Mouse (Mus musculus): ENCODE data around the gene Treml2. TPM values are rescaled to one million over a fixed set of nuclear protein-coding genes. Genes with fewer than 3 reads are reported as not detected.
"Not testable (repeated sequence)": the region's sequence is repeated elsewhere in the genome, so short reads cannot be mapped to it uniquely, and the experiment has no call there.

Treml2 gene
- total and polyA plus RNA-seq, 2 experiments from 2014 or later, result 0.07 to 0.49 TPM

- Histone ChIP-seq H3K27ac (ENCODE audit: low read depth, low read length) (no peak overlapping the region), H3K27me3 (ENCODE audit: insufficient read depth, low read length) (no peaks in the 10 kb centered on the region), H3K9me3 (ENCODE audit: low read length) (no peaks in the 10 kb centered on the region), H3K4me1 (ENCODE audit: insufficient read depth, low read length) (no peaks in the 10 kb centered on the region), H3K4me2 (ENCODE audit: low read depth, low read length, poor library complexity, severe bottlenecking) (no peak overlapping the region), H3K36me3 (ENCODE audit: insufficient read depth, low read length) (no peaks in the 10 kb centered on the region), H3K9ac (replicated peaks; ENCODE audit: low read length, poor library complexity, severe bottlenecking) (no peak overlapping the region), H3K4me3 (ENCODE audit: low read depth, low read length) (no peak overlapping the region)
- DNase-seq (ENCODE audit: low spot score), result no peak
- no peak for ATAC-seq (ENCODE audit: low FRiP score)
- 64% methylated on average over 7 of the region's 7 CpGs for WGBS
- TF ChIP-seq CTCF (IDR thresholded peaks at IDR 0.05), result no peak
Measured at GRCm38 (mm10) chr17:48299756-48300155, 458 bp downstream of the Treml2 start.

- ATAC-seq (ENCODE audit: low FRiP score) (no peak), DNase-seq (ENCODE audit: low spot score) (no peak)
- Histone ChIP-seq H3K9me3 (ENCODE audit: low read length) (no peaks in the 10 kb centered on the region), H3K27me3 (ENCODE audit: insufficient read depth, low read length) (no peaks in the 10 kb centered on the region), H3K4me1 (ENCODE audit: insufficient read depth, low read length) (no peaks in the 10 kb centered on the region), H3K9ac (replicated peaks; ENCODE audit: low read length, poor library complexity, severe bottlenecking) (no peak overlapping the region), H3K27ac (ENCODE audit: low read depth, low read length) (no peak overlapping the region), H3K4me2 (ENCODE audit: low read depth, low read length, poor library complexity, severe bottlenecking) (no peak overlapping the region), H3K4me3 (ENCODE audit: low read depth, low read length) (no peak overlapping the region), H3K36me3 (ENCODE audit: insufficient read depth, low read length) (no peaks in the 10 kb centered on the region)
- WGBS, result 69% methylated on average over 7 of the region's 7 CpGs
- no peak for TF ChIP-seq CTCF (IDR thresholded peaks at IDR 0.05)
Measured at GRCm38 (mm10) chr17:48300199-48300598, 901 bp downstream of the Treml2 start.

- no peak for TF ChIP-seq CTCF (IDR thresholded peaks at IDR 0.05)
- H3K4me1 ChIP-seq (ENCODE audit: insufficient read depth, low read length), result no peaks in the 10 kb centered on the region
- H3K4me2 ChIP-seq (ENCODE audit: low read depth, low read length, poor library complexity, severe bottlenecking), result no peak overlapping the region
- H3K27me3 ChIP-seq (ENCODE audit: insufficient read depth, low read length), result no peaks in the 10 kb centered on the region
- 84% methylated on average over 9 of the region's 9 CpGs for WGBS
- ATAC-seq (ENCODE audit: low FRiP score) (no peak), DNase-seq (ENCODE audit: low spot score) (no peak)
- no peaks in the 10 kb centered on the region for H3K36me3 ChIP-seq (ENCODE audit: insufficient read depth, low read length)
- no peak overlapping the region for H3K9ac ChIP-seq (replicated peaks; ENCODE audit: low read length, poor library complexity, severe bottlenecking)
- no peak overlapping the region for H3K4me3 ChIP-seq (ENCODE audit: low read depth, low read length)
- H3K27ac ChIP-seq (ENCODE audit: low read depth, low read length), result no peak overlapping the region
- no peaks in the 10 kb centered on the region for H3K9me3 ChIP-seq (ENCODE audit: low read length)
Measured at GRCm38 (mm10) chr17:48300861-48301260, 1.6 kb downstream of the Treml2 start.

- 91% methylated on average over 5 of the region's 5 CpGs for WGBS
- no peak for ATAC-seq (ENCODE audit: low FRiP score)
- H3K4me3 ChIP-seq (ENCODE audit: low read depth, low read length), result no peak overlapping the region
- no peaks in the 10 kb centered on the region for H3K36me3 ChIP-seq (ENCODE audit: insufficient read depth, low read length)
- H3K27me3 ChIP-seq (ENCODE audit: insufficient read depth, low read length), result no peaks in the 10 kb centered on the region
- TF ChIP-seq CTCF (IDR thresholded peaks at IDR 0.05), result no peak
- H3K4me2 ChIP-seq (ENCODE audit: low read depth, low read length, poor library complexity, severe bottlenecking), result no peak overlapping the region
- H3K9me3 ChIP-seq (ENCODE audit: low read length), result no peaks in the 10 kb centered on the region
- H3K9ac ChIP-seq (replicated peaks; ENCODE audit: low read length, poor library complexity, severe bottlenecking), result no peak overlapping the region
- no peak for DNase-seq (ENCODE audit: low spot score)
- H3K27ac ChIP-seq (ENCODE audit: low read depth, low read length), result no peak overlapping the region
- no peaks in the 10 kb centered on the region for H3K4me1 ChIP-seq (ENCODE audit: insufficient read depth, low read length)
Measured at GRCm38 (mm10) chr17:48301792-48302191, 2.5 kb downstream of the Treml2 start.

- TF ChIP-seq CTCF (IDR thresholded peaks at IDR 0.05), result no peak
- Histone ChIP-seq H3K27ac (ENCODE audit: low read depth, low read length) (no peak overlapping the region), H3K27me3 (ENCODE audit: insufficient read depth, low read length) (no peaks in the 10 kb centered on the region), H3K9ac (replicated peaks; ENCODE audit: low read length, poor library complexity, severe bottlenecking) (no peak overlapping the region), H3K36me3 (ENCODE audit: insufficient read depth, low read length) (no peaks in the 10 kb centered on the region), H3K4me2 (ENCODE audit: low read depth, low read length, poor library complexity, severe bottlenecking) (no peak overlapping the region), H3K4me3 (ENCODE audit: low read depth, low read length) (no peak overlapping the region), H3K9me3 (ENCODE audit: low read length) (no peaks in the 10 kb centered on the region), H3K4me1 (ENCODE audit: insufficient read depth, low read length) (no peaks in the 10 kb centered on the region)
- 74% methylated on average over 2 of the region's 2 CpGs for WGBS
- ATAC-seq (ENCODE audit: low FRiP score) (no peak), DNase-seq (ENCODE audit: low spot score) (no peak)
Measured at GRCm38 (mm10) chr17:48312124-48312523, 12.8 kb downstream of the Treml2 start.

- not testable (repeated sequence) for H3K27me3 ChIP-seq (ENCODE audit: insufficient read depth, low read length); H3K36me3 ChIP-seq (ENCODE audit: insufficient read depth, low read length); H3K4me2 ChIP-seq (ENCODE audit: low read depth, low read length, poor library complexity, severe bottlenecking); DNase-seq (ENCODE audit: low spot score); ATAC-seq (ENCODE audit: low FRiP score); H3K4me1 ChIP-seq (ENCODE audit: insufficient read depth, low read length); H3K9ac ChIP-seq (replicated peaks; ENCODE audit: low read length, poor library complexity, severe bottlenecking); H3K4me3 ChIP-seq (ENCODE audit: low read depth, low read length); H3K9me3 ChIP-seq (ENCODE audit: low read length); H3K27ac ChIP-seq (ENCODE audit: low read depth, low read length)
- WGBS, result 85% methylated on average over 3 of the region's 3 CpGs
Measured at GRCm38 (mm10) chr17:48315905-48316579, 16.7 kb downstream of the Treml2 start, which contains the start of gene B430306N03Rik. Gene B430306N03Rik (plus strand): TSS chr17:48316141.
